Mouse (Mus musculus): ENCODE measurements at regions not wholly inside any gene's neighbourhood (a gene's known extent, or its start where the extent isn't known, plus 50 kb on each side); places are given as distances from the start of the nearest gene placed in this dataset.

GRCm38 (mm10) chr1:185929000-185929399, 188.1 kb downstream of the Lyplal1 start:
- ATAC-seq (ENCODE audit: low FRiP score, low read depth) (no peak), DNase-seq (ENCODE audit: low spot score) (no peak)
- H3K4me2 ChIP-seq (replicated peaks; ENCODE audit: low read depth, low read length, severe bottlenecking), result no peak overlapping the region
- no peak for TF ChIP-seq POLR2A (IDR thresholded peaks at IDR 0.05; ENCODE audit: borderline replicate concordance, extremely low read depth, insufficient read depth, insufficient read length)
- H3K27ac ChIP-seq (replicated peaks; ENCODE audit: low read depth, low read length), result no peak overlapping the region
- no peaks in the 10 kb centered on the region for H3K36me3 ChIP-seq (ENCODE audit: control insufficient read depth, insufficient read depth, low read length)
- H3K4me3 ChIP-seq (replicated peaks; ENCODE audit: low read length), result no peak overlapping the region
- no peaks in the 10 kb centered on the region for H3K9me3 ChIP-seq (ENCODE audit: control insufficient read depth, low read length)
- WGBS, result 39% methylated on average over 2 of the region's 2 CpGs
- no peaks in the 10 kb centered on the region for H3K4me1 ChIP-seq (ENCODE audit: control insufficient read depth, insufficient read depth, low read length)
- no peak overlapping the region for H3K9ac ChIP-seq (ENCODE audit: low read depth, low read length, severe bottlenecking)
- no peaks in the 10 kb centered on the region for H3K27me3 ChIP-seq (ENCODE audit: control insufficient read depth, insufficient read depth, low read length)

- Histone ChIP-seq H3K27ac (replicated peaks; ENCODE audit: low read depth, low read length) (no peak overlapping the region), H3K36me3 (ENCODE audit: control insufficient read depth, insufficient read depth, low read length) (no peaks in the 10 kb centered on the region), H3K4me2 (replicated peaks; ENCODE audit: low read depth, low read length, severe bottlenecking) (no peak overlapping the region), H3K4me3 (replicated peaks; ENCODE audit: low read length) (no peak overlapping the region), H3K27me3 (ENCODE audit: control insufficient read depth, insufficient read depth, low read length) (no peaks in the 10 kb centered on the region), H3K9me3 (ENCODE audit: control insufficient read depth, low read length) (no peaks in the 10 kb centered on the region), H3K9ac (ENCODE audit: low read depth, low read length, severe bottlenecking) (no peak overlapping the region), H3K4me1 (ENCODE audit: control insufficient read depth, insufficient read depth, low read length) (no peaks in the 10 kb centered on the region)
- no peak for DNase-seq (ENCODE audit: low spot score)
- ATAC-seq (ENCODE audit: low FRiP score, low read depth), result no peak
- 92% methylated on average over 5 of the region's 5 CpGs for WGBS
- no peak for TF ChIP-seq POLR2A (IDR thresholded peaks at IDR 0.05; ENCODE audit: borderline replicate concordance, extremely low read depth, insufficient read depth, insufficient read length)
Observed at GRCm38 (mm10) chr1:185929761-185930160, 187.3 kb downstream of the Lyplal1 start.

- no peaks in the 10 kb centered on the region for H3K9me3 ChIP-seq (ENCODE audit: control insufficient read depth, low read length)
- H3K27ac ChIP-seq (replicated peaks; ENCODE audit: low read depth, low read length), result no peak overlapping the region
- no peak overlapping the region for H3K4me3 ChIP-seq (replicated peaks; ENCODE audit: low read length)
- WGBS, result 60% methylated on average over 3 of the region's 3 CpGs
- H3K27me3 ChIP-seq (ENCODE audit: control insufficient read depth, insufficient read depth, low read length), result no peaks in the 10 kb centered on the region
- no peaks in the 10 kb centered on the region; the same call in 1 of the 2 replicates for H3K4me1 ChIP-seq (ENCODE audit: control insufficient read depth, insufficient read depth, low read length)
- no peak for TF ChIP-seq POLR2A (IDR thresholded peaks at IDR 0.05; ENCODE audit: borderline replicate concordance, extremely low read depth, insufficient read depth, insufficient read length)
- ATAC-seq (ENCODE audit: low FRiP score, low read depth), result no peak
- no peak overlapping the region for H3K9ac ChIP-seq (ENCODE audit: low read depth, low read length, severe bottlenecking)
- no peak overlapping the region for H3K4me2 ChIP-seq (replicated peaks; ENCODE audit: low read depth, low read length, severe bottlenecking)
- H3K36me3 ChIP-seq (ENCODE audit: control insufficient read depth, insufficient read depth, low read length), result no peaks in the 10 kb centered on the region
- DNase-seq (ENCODE audit: low spot score), result peak; percentile 24
Observed at GRCm38 (mm10) chr1:185933623-185934022, 183.5 kb downstream of the Lyplal1 start.

- H3K4me1 ChIP-seq (ENCODE audit: control insufficient read depth, insufficient read depth, low read length), result no peaks in the 10 kb centered on the region; the same call in 1 of the 2 replicates
- H3K9me3 ChIP-seq (ENCODE audit: control insufficient read depth, low read length), result no peaks in the 10 kb centered on the region
- no peak overlapping the region for H3K4me3 ChIP-seq (replicated peaks; ENCODE audit: low read length)
- no peak overlapping the region for H3K27ac ChIP-seq (replicated peaks; ENCODE audit: low read depth, low read length)
- ATAC-seq (ENCODE audit: low FRiP score, low read depth), result no peak
- no peak for DNase-seq (ENCODE audit: low spot score)
- no peaks in the 10 kb centered on the region for H3K27me3 ChIP-seq (ENCODE audit: control insufficient read depth, insufficient read depth, low read length)
- H3K4me2 ChIP-seq (replicated peaks; ENCODE audit: low read depth, low read length, severe bottlenecking), result no peak overlapping the region
- no peaks in the 10 kb centered on the region for H3K36me3 ChIP-seq (ENCODE audit: control insufficient read depth, insufficient read depth, low read length)
- no peak overlapping the region for H3K9ac ChIP-seq (ENCODE audit: low read depth, low read length, severe bottlenecking)
- no peak for TF ChIP-seq POLR2A (IDR thresholded peaks at IDR 0.05; ENCODE audit: borderline replicate concordance, extremely low read depth, insufficient read depth, insufficient read length)
Observed at GRCm38 (mm10) chr1:185937026-185937425, 180.1 kb downstream of the Lyplal1 start.

- Histone ChIP-seq H3K9me3 (ENCODE audit: control insufficient read depth, low read length) (no peaks in the 10 kb centered on the region), H3K4me1 (ENCODE audit: control insufficient read depth, insufficient read depth, low read length) (no peaks in the 10 kb centered on the region; the same call in 1 of the 2 replicates), H3K4me3 (replicated peaks; ENCODE audit: low read length) (no peak overlapping the region), H3K9ac (ENCODE audit: low read depth, low read length, severe bottlenecking) (no peak overlapping the region), H3K36me3 (ENCODE audit: control insufficient read depth, insufficient read depth, low read length) (no peaks in the 10 kb centered on the region), H3K4me2 (replicated peaks; ENCODE audit: low read depth, low read length, severe bottlenecking) (no peak overlapping the region), H3K27ac (replicated peaks; ENCODE audit: low read depth, low read length) (no peak overlapping the region), H3K27me3 (ENCODE audit: control insufficient read depth, insufficient read depth, low read length) (no peaks in the 10 kb centered on the region)
- ATAC-seq (ENCODE audit: low FRiP score, low read depth) (no peak), DNase-seq (ENCODE audit: low spot score) (no peak)
- TF ChIP-seq POLR2A (IDR thresholded peaks at IDR 0.05; ENCODE audit: borderline replicate concordance, extremely low read depth, insufficient read depth, insufficient read length), result no peak
- 66% methylated on average over 3 of the region's 3 CpGs for WGBS
Observed at GRCm38 (mm10) chr1:185939914-185940313, 177.2 kb downstream of the Lyplal1 start.

GRCm38 (mm10) chr1:185940511-185940910, 176.6 kb downstream of the Lyplal1 start:
- WGBS, result 21% methylated on average over 1 of the region's 1 CpGs
- Histone ChIP-seq H3K4me1 (ENCODE audit: control insufficient read depth, insufficient read depth, low read length) (no peaks in the 10 kb centered on the region; the same call in 1 of the 2 replicates), H3K9me3 (ENCODE audit: control insufficient read depth, low read length) (no peaks in the 10 kb centered on the region), H3K27ac (replicated peaks; ENCODE audit: low read depth, low read length) (no peak overlapping the region), H3K36me3 (ENCODE audit: control insufficient read depth, insufficient read depth, low read length) (no peaks in the 10 kb centered on the region), H3K9ac (ENCODE audit: low read depth, low read length, severe bottlenecking) (no peak overlapping the region), H3K27me3 (ENCODE audit: control insufficient read depth, insufficient read depth, low read length) (no peaks in the 10 kb centered on the region), H3K4me2 (replicated peaks; ENCODE audit: low read depth, low read length, severe bottlenecking) (no peak overlapping the region), H3K4me3 (replicated peaks; ENCODE audit: low read length) (no peak overlapping the region)
- ATAC-seq (ENCODE audit: low FRiP score, low read depth) (peak; percentile 63; the same call in 1 of the 2 replicates), DNase-seq (ENCODE audit: low spot score) (peak; percentile 58)
- no peak for TF ChIP-seq POLR2A (IDR thresholded peaks at IDR 0.05; ENCODE audit: borderline replicate concordance, extremely low read depth, insufficient read depth, insufficient read length)
